Mouse (Mus musculus) brain, embryonic 14.5 days (tissue): ENCODE results near the gene Aplp1.

Source experiments
- CTCF ChIP-seq: fragments of 200-500 bp; IDR thresholded peaks from 2 replicates; pipeline ENCODE4 v1.5.1; 2012; ENCODE audit warnings: inconsistent platforms, mild to moderate bottlenecking, moderate library complexity, borderline replicate concordance; ENCODE audit not compliant: insufficient read depth, insufficient read length; ENCODE audit errors: extremely low read depth
- POLR2A ChIP-seq: fragments of 200-500 bp; IDR thresholded peaks from 2 replicates; pipeline ENCODE4 v1.6.1; 2012; ENCODE audit warnings: mild to moderate bottlenecking, inconsistent platforms, borderline replicate concordance; ENCODE audit not compliant: poor library complexity, insufficient read depth, insufficient read length, severe bottlenecking; ENCODE audit errors: extremely low read depth

DNA sequence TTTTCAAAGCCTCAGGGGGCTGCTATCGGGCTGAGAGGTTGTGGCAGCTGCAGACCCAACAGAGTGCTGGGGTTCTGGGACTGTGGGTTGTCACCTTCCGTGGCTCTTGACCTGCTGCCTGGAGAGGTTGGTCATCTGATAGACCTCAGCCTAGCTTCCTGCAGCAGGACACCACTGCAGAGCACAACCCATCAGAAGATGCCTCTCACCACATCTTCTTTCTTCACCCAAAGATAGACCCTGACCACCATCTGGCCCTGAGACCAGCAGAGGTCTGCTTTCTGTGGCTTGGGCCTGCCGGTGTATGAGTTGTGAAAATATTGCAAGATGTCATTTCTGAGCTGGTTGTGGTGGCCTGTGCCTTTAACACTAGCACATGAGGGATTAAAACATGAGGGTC is 34.3 kb downstream of the Aplp1 start:
- TF ChIP-seq CTCF = no peak
- TF ChIP-seq POLR2A = no peak
